Mouse (Mus musculus) B cell, adult 62 days (primary cell): Measurements from ENCODE around the gene Fam205a2. TPM values are rescaled to one million over a fixed set of nuclear protein-coding genes. Genes with fewer than 3 reads are reported as not detected.

Source experiments
- total RNA-seq: library from RNA; stranded (reverse); gene quantifications from 4 replicates; pipeline ENCODE4 v1.2.4, GENCODE M21; 2023

Gene Fam205a2
- total RNA-seq, result not detected in 4 replicates

DNA sequence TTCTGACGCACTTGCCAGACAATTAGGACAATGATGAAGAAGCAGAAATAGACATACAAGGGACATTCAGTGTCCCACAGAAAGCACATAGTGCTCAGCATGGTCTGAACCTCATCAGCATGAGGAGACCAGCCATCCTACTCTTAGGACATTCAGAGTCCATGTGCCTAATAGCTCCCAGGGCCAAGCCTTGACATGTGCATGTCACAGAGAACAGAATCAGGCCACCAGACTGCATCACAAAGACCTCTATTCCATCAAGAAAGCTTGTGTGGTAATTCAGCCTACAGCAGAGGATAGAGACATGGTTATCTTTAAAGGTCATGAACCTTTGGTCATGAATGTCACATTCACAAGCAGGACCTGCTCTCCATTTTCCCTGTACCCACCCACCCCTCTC is at the start of gene Fam205a2:
Gene Fam205a2, minus strand, starts transcription at position 101 of the 400 bp plus-strand sequence.

Other genes with a start within 250 kb of the Fam205a2 start
- gene Gm21953, start 233.9 kb downstream of the Fam205a2 start, total RNA-seq, result not detected in 4 replicates
- gene Fam205a3, start 209.8 kb downstream of the Fam205a2 start, total RNA-seq, result not detected in 4 replicates
- gene Gm21586, start 88.8 kb downstream of the Fam205a2 start, total RNA-seq, result not detected in 4 replicates
- not detected in 4 replicates for gene Gm2163, start 61.4 kb downstream of the Fam205a2 start, total RNA-seq
- not detected in 4 replicates for gene Gm10591, start 84.0 kb upstream of the Fam205a2 start, total RNA-seq
- not detected in 4 replicates for gene Gm2564, start 101.5 kb upstream of the Fam205a2 start, total RNA-seq
- gene Ccl27b, start 127.1 kb upstream of the Fam205a2 start, total RNA-seq, result not detected in 4 replicates
- not detected in 4 replicates for gene Il11ra2, start 133.7 kb upstream of the Fam205a2 start, total RNA-seq
- not detected in 4 replicates for gene 4930578G10Rik, start 207.4 kb upstream of the Fam205a2 start, total RNA-seq
- not detected in 4 replicates for gene Ccl19, start 228.4 kb upstream of the Fam205a2 start, total RNA-seq
- gene Ccl21a, start 245.8 kb upstream of the Fam205a2 start, total RNA-seq, result not detected in 4 replicates